Mouse (Mus musculus) urinary bladder, postnatal 14 days (tissue): ENCODE measurements around the gene Crybg3.

Experiments used
- DNase-seq: peaks from one replicate; pipeline ENCODE4 v3.0.0; 2021; ENCODE audit warnings: low spot score

Crybg3 gene

DNA sequence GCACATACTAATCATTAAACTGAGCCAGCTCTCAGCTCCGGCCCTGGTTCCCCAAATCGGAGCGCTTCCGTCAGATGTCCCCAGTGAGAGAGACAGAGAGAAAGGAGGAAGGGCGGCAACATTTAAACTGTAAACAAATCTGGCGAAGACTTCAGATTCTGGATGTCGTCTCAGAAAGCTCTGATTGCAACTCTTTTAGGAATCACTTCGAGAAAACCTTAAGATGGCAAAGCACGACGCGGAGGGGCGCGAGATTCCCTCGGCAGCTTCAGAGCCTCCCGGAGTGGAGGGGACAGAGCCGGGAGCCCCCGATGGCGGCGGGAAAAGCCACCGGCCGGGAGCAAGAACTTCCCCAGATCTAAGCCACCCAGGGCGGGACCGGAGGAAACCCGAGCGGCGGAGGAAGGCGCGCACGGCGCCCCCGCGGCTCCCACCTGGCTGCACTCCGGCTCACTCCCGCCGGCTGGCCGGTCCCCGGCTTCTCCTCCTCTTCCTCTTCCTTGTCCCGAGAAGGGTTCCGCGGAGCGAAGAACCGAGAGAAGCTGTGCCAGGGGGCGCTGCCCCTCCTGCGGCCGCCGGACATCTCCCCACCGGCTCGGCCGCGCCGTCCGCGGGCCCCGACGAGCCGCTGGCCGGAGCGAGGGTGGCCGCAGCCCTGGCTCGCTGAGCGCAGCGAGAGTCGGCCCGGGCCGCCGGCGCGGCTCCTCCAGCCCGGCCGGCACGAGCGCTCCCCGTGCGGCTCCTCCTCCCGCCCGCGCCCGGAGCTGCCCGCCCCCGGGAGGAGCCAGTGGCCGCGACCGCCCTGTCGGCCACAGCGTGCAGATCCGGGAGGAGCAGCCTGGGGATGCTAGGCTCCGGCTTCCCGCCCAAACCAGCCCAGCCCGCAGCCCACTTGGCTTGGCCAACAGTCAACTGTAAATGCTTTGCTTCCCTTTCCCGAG is at the start of gene Crybg3:
TSS of gene Crybg3 (minus strand) at position 669 of the 941 bp plus-strand sequence.
- peak; percentile 86 for DNase-seq

DNA sequence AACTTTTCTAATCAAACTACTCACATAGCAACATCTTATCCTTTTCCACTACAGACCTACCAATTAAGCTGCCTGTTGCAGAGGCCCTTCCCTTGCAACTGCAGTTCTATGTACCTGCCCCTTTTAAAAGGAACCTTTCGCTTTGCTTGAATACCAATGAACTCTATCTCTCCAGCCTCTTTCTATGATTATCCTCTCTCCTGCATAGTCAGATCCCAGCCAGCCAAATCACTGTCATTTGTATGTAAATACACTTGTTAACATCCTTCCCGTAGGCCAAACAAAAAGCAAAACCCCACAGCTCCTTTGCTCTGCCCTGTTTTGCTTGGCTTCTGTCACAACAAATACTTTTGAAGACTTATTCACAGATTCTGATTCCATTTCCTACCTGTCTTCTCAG is 43.0 kb upstream of the Crybg3 start:
- no peak for DNase-seq

DNA sequence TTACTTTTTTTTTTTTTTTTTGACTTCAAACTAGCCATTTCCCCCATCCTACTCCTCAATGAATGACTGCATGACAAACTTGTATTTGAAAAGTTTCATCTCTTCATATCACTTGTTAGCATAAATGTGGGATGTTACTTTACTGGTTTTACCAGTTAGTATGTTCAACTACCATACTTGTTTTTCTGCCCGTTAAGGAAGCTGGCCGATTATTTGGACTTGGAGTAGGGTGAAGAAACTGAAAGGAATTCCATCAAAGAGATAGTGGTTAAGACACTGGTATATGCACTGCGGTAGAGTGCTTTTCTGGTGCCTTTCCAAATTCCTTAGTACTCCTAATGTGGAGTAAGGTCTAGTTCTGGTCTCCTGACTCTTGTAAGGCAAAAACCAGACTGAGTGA is 39.2 kb upstream of the Crybg3 start:
- DNase-seq: no peak

DNA sequence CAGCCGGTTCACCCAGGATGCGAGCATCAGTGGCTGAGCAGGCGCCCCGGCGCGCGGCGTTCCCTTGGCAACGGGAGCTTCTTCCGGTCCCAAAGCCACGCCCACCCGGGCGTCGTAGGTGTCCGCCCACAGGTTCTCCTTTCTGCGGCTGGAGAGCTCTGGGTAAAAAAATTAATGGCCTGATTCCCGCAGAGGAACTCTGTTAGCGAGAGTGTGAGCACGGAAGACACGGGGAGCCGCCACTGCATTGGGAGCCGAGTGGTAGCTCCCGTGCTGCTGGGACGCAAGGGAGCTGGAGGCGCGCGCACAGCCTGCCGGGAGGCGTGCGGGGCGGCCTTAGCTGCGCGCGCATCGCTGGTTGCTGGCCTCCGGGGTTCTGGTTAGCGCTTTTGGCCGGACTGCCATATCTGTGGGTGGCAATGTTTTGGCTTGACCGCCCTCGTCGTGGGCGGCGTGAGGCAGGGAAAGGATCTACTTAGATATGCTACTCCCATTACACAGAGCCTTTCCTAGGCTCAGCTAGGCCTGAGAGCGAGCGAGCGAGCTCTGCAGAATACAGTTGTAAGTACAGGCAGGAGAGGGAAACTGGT is 38.4 kb upstream of the Crybg3 start, which contains the start of gene Arl6:
TSS of gene Arl6 (minus strand) at position 290 of the 590 bp plus-strand sequence.
- peak; percentile 93 for DNase-seq

DNA sequence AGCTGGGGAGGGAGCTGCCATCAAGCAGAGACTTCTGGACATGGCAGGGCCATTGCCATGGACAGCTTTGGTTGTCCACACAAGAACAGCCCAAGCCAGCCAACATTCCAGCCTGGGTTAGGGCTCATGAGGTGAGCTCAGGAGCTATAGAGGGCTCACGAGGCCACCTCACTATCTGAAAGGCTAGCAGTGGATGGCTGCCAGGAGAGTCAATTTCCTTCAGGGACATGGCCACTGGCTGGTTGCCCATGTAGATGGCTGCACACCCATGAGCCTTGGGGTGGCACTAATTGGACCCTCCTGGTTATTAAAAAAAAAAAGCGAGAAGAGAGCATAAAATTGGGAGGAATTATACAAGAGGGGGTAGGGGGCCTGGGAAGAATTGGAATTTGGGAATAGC is 33.8 kb upstream of the Crybg3 start:
- DNase-seq: no peak

DNA sequence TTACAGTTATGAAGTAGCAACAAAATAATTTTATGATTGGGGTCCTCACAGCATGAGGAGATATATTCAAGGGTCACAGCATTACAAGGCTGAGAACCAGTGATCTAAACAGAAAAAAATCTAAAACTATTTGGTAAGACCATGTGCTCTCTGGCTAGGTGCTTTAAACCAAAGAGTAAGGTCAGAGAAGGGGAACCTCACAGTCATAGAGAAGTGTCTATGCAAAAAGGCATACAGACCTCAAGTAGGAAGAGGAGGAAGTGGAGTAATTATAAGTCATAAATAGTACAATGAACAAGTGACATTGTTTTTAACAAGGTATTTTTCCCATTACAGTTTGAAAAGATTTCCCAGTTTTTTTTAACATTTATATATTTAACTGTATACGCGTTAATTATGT is 20.8 kb upstream of the Crybg3 start:
- DNase-seq: no peak

DNA sequence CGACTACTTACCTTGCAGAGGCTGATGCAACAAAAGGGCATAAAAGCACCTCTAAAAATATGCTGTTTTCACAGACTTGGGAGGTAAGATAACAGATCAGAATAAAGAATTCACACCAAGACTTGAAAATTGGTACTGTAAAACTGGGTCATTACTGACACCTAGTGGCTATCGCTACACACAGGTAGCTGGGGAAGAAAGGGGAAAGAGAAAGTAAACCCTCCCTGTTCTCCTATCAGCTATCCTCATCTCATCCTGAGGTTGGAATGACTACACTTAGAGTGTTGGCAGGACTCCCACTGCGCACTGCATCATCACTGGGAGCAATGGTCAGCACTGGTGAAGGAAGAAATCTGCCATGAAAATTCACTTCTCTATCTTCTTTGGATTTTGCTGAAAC is 16.4 kb upstream of the Crybg3 start:
- peak; percentile 28 for DNase-seq

DNA sequence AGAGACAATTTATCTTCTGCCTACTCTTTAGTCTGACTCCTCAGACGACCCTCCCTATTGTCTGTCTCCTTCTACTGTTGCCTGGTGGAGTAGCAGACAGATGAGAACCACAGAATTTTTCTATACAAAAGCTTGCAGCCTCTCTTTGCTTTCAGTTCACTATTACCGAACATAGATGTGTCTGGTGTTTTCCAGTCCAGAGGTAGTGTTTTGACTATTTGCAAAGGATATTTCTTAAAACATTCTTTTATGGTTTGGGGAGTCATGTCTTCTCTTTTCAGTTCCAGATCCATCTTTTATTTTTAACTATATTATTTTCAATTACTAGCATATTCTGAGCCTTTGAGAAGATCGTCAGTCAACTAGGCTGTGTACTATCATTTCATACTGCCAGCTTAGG is 14.9 kb upstream of the Crybg3 start:
- DNase-seq: no peak

DNA sequence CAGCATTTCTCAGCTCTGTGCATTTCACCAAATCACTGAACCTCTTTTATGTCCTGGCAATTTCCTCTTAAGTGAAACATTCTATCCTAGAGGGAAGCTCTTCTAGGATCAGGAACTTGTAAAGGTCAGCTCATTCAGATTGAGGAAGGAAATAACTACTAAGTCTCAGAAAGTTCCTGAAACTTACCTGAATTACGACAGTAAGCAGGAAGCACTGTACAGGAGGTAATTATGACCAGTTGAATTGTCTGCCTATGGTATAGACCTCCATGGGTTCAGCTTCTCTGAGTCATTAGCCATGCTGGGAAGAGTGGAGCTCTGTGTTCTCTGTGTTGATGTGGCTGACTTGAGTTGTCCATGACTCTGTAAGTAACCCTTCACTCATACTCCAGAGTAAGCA is 10.0 kb upstream of the Crybg3 start:
- no peak for DNase-seq

DNA sequence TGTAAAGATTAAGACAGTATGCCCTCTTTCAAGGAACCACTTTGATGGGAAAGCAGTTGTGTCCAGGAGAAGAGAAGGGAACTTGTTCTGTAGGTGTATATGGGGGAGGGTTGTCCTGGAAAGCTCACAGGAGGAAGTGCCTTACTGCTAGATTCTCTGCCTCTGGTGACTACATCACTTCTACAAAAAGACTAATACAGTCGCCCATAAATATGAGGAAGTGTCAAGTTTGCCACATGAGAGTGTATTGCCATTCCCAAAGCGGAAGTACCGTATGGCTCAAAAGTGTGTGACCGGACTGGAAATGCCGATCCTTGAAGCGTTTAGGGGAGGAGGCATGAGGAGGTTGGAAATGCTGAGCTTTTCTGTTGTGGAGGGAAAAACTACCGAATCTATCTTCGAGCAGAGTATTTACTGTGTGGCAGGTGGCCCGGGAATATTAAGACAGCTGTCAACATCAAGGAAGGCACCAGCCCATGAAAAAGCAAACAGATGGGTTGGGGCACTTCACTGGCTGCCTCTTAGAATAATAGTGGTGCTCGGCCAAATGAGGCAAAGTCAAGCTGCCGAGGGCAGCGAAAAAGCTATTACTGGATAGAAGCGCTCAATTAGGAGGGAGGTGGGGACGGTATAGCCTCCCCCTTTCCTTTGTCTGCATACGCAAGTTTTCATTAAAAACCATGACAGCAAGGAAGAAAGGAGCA is 3.5 kb upstream of the Crybg3 start:
- no peak for DNase-seq

DNA sequence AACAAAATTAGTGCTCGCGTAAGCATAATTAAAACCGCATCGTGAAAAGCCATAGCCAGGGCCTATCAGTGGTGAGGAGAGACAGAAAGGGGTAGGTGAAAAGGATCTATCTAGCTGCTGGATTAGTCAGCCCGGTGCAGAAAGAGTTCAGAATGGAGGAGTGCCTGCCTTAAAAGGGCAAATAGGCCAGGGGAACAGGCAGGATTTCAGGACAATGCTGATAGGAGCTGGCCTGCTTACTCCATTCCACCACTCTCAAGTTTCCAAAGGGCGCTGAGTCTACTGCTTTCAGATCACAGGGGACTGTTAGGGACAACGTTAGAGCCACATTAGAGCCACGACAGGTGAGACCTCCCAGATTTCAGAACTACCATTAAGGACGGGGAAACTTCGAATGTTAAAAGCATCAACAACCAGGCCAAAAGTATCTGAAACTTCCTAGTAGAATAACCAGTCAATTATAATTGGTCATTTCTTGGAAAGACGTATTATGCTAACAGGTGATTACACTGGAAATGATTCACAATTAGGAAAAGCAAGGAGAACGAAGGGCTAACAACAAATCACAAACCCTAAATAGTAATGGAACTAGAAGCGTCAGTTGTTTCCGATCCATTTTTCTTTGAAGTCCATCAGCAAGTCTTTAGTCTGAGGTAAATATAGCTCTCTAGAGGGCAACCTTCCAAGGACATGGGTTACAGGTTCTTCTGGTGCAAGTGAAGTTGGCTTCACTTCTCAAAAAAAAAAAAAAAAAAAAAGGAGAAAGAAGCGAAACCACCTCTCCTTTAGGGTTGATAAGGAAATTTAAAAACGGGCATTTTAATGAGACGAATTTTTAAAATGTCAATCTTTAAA is 1.1 kb downstream of the Crybg3 start:
- peak; percentile 36 for DNase-seq

DNA sequence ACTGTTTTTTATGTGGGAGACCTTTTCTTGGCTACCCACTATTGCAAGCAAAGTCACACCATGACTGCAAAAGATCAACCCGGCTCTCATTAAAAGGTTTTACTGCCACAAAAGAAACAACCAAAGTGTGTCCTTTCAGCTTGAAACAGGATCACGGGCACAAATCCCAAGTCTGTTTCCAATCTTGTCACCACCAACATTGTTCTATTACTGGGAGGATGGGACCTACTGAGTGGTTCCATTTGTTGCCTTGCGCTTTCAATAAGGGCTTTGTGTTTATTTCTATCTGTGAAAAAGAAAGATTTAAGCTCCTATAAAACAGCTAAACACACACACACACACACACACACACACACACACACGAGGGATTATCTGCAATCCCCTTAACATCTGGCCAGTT is 1.8 kb downstream of the Crybg3 start:
- DNase-seq: no peak

DNA sequence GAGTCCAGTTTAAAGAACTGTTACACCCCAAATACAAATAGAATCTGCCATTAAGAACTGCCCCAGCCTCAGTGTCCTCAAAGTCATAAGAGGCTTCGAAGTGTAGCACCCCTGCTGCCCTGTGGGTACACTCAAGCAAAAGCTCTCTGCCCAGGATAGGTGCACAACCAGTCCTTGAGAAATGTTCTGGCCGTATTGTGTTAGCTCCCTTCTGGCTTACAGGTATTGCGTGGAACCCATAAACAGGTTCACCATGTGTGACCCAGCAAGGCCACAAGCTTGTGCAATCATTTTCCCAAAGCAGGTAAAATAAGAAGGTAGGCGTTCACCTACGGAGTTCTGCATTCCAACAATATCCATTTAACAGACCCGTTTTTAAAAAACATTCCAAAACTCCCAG is 3.5 kb downstream of the Crybg3 start:
- DNase-seq: no peak

DNA sequence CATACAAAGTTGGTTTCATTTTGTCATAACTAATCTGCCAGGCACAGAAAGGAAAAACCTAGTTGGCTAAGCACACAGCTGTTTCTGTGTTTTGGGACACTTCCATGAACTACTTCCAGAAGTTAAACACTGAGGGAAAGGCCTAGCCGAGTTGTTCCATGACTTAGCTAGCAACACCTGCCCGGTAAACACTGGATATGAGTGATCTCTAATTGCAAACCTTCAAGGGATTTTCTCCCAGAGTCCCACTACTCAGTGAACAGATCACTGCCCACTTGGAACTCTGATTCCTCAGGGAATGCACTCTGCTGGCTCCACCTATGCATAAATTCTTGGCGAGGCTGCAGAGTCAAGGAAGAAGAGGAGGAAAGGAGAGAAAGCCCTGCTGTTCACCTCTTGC is 6.1 kb downstream of the Crybg3 start:
- DNase-seq: no peak

DNA sequence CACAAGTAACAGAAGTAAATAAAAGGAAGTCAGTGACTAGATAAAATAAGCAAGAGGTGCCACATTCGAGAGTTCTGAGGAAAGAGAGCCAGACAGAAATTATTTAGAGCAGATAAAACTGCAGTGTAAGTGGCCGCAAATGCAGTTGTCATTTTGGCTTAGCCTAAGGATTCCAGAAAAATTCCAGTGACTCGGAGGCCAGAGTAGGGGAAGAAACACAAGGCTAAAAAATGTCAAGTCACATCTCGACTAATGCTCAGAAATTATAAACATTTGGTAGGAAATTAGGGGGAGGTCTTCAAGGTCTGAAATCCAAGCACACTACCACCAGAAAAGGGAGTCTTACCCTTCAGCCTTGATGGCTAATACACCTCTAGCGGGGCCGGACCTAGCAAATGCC is 10.0 kb downstream of the Crybg3 start:
- no peak for DNase-seq

DNA sequence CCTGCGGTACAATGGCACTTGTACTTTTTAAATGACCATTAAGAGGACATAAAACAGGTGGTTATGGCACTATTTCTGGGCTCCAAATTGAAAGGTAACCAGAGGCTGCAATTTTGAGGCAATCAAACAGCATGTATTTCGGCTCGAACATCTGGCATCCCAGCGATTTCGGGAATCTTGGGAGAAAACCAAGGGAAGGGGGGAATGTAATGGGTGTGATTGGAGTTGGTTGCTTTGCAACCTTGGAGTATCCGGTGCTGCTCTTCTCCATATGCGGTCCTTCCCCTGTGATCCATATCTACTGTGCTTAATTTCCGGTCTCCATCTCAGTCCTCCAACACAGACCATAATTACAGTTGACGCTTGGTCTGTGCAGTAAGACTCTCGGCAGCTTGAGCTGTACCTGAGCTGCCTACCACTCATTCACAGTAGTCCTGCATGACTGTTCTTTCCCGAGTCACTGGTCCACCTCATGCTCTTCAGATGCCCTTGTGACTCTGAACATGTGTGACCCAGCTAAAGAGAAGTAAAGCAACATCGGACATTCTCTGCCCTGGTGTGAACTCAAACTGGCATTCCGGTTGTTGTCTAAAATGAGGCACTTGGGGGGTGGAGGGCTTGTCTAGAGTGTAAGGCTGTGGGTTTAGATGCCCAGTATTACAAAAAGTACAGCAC is 12.3 kb downstream of the Crybg3 start:
- no peak for DNase-seq

DNA sequence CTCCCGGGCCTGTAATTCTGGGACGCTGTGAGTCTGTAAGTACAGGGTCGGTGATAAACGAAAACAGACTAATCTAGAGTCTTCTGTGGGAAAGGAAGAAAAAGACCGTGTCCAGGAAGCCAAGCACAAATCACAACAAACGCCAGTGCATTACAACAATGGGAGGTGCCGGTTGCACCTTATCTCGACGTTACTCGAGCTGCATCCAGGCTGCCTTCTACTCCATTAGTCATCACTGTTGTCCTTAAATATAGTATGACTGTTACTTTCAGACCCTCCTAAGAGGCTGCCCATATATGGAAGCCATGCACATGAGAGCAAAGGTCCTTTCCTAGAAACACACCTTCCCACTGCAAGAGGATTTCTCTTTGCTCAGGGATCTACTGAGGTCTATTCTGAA is 13.0 kb downstream of the Crybg3 start:
- no peak for DNase-seq

DNA sequence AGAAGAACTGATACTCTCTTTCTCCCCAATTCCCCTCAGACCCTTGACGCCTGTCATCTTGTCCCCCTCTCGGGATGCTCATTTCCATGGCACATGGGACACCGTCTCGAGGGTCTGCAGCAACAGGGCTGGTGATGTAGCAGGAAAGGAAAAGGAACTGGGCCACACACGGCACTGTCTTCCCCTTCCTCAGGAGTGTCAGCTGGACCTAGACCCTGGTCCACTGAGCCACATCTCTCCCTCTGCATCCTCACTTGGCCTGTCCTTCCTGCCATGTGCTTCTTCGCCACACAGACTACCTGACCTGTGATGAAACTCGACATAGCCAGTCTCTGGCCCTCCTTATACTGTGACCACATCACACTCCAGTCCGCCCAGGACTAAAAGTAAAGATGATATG is 13.9 kb downstream of the Crybg3 start:
- no peak for DNase-seq

DNA sequence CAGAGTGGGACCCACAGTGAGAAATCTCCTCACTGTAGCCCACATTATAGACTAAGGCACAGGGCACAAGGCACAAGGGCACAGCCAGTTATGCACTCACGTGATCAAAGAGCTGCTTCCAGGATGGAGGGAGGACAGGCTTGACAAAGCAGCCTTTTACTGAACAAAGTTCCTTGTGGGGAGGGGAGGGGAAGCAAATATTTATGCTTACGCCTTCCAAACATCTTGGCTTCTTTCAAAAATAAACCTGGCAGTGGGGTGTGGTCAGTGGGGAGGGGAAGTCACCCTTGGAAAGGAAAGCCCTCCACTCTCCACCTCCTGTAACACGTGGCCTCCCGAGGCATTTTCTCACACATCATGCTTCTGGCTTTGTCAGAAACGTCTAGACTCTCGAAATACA is 14.5 kb downstream of the Crybg3 start:
- no peak for DNase-seq

DNA sequence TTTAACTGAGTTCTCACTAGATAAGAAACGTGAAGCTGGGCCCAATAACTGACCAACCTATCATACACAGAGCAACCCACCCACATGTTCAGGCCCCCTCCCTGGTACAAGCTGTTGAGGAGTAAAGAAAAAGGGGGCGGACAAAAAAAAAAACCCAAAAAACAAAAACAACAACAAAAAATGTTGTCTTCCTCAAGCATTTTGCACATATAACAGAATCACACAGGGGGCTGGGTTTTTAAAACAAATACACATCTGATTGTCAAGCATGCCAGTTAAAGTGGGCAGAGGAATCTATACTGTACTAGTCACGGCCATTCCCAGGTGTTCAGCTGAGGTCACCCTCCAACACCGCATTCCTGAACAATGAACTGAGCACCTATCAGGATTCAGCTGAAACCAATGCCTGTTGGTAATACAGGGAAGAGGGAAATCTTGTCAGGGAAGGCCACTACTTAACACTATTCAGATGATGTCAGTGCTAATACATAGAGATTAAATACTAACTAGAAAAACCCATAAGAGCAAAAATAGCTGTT is 15.0 kb downstream of the Crybg3 start:
- no peak for DNase-seq

DNA sequence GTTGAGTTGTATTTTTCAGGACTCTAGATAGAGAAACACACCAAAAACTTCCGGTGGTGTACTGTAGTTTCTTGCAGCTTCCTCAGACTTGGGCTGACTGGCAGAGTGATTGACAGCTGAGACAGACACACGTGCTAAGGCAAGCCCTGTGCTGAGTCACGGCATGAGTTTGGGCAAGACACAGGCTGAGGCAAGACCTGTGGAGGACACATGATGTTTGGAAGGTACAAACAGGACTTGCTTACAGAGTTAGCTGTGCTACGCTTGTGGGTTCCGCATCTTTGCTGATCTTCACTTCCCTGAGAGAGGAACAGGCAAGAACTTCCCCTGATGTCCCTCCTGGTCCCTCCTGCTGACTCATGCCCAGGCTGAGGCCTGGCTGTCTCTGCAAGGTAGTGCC is 17.3 kb downstream of the Crybg3 start:
- DNase-seq: peak; percentile 33
